Mouse (Mus musculus) spleen, postnatal 36 days (tissue): Measurements from ENCODE around the gene Tsc2.

Experiments
- DNase-seq, 2 experiments: peaks; one replicate each; pipeline ENCODE4 v3.0.0; 2022; ENCODE audit warnings: low spot score in 2 of 2, mixed read lengths in 1 of 2

The Tsc2 gene

GRCm38 (mm10) chr17:24610711-24611110 lies 21.7 kb downstream of the Tsc2 start:
- no peak for DNase-seq

DNA sequence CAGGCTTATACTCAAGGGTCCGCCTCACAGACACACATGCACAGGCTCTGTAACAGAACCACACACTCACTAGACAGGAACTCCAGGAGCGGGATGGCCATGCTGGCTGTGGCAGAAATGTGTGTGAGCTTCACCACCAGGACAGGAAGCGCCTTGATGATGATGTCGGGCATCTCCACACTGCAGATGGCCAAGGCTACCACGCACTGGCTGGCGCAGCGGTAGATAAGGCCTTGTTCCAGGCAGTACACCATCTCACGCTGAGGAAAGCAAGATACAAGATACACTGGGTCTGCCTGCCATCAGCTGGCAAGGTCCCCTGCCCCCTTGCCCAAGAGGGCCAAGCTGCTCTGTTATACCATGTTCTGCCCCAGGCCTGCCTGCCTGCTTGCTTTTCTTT lies 23.6 kb downstream of the Tsc2 start:
- DNase-seq, result peak; percentile 27 to 42

DNA sequence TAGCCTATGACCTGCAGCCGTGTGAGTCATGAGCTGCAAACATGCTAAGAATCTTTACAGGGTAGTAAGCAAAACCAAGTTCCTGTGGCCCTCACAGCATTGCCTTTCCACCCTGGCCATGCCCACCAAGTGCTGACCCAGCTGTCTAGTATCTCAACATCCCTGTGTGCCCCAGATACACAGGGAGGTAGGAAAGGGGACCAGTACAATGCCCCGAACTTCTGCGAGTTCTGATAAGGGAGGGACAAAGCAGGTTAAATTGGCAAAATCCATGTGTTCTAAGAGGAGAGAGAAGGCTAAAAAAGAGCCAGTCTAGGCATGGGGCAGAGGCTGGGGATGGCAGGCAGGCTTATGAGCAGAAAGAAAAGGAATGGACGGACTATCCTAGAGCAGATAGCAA lies 24.1 kb downstream of the Tsc2 start:
- DNase-seq, result no peak

GRCm38 (mm10) chr17:24604557-24604956 lies 27.9 kb downstream of the Tsc2 start:
- DNase-seq, result no peak

DNA sequence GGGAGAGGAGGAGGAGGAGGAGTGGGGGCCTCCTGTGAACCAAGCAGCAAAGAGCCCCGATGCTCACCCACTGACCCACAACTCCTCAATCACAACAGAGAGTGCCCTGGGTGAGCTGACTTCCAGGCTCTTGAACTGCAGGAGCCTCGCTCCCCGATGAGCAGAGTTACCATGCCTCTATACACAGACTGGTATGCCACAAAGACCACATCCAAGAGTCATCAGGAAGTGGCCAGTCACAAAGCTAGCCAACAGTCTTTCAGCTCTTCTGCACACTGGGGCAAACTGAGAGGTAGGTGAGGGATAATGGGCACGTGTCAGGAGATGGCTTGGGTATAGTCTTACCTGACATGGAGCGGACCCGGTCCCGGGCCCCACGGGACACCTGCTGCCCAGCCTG lies 28.5 kb downstream of the Tsc2 start:
- no peak for DNase-seq

GRCm38 (mm10) chr17:24600502-24600901 lies 31.9 kb downstream of the Tsc2 start:
- no peak for DNase-seq

DNA sequence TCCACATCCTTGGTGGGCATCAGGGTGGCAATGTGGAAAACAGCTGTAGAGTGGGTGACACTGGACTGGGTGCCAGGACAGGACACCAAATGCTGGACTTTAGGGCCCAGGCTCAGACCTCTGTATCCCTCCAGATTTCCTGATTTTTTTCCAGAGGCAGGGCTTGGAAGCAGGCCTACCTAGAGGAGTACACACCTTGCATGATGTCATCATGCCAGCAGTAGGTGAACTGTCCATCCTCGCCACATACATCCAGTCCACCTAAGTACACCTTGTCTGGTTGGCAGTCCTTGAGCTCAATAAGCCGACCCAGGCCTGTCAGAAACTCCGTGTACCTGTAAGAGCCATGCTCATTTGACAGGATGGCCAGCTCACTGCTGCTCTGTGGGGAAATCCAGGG lies 34.4 kb downstream of the Tsc2 start:
- DNase-seq, result no peak

DNA sequence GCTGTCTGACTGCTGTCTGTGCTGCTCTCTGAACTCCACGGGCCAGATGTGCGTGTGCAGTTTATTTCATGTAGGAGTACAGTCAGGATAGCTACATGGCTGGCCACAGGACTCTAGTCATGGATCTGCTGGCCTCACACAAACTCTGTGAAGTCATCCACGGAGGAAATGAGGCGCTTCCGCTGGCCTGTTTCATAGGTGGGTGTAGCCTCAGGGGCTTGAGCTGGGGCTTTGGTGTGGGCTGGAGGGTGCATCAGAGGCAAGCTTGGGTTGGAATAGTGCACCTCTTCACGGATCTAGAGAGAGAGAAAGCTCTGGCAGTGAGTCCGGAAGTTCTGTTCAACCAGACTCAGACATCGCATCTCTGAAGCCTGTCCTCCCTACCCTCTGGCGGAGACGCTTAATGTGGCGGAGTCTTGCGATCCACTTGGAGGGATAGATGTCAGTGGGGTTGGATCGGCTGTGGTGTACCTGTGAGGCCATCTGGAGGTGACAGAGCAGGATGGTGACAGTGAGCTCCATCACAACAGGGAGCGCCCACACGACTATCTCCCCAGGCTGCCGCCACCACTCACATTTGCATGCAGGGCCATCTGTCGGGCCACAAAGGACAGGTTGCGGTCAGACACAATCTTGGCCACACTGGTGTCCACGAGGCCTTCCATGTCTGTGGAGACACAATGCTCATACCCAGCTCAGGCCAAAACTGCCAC lies 35.8 kb downstream of the Tsc2 start:
- DNase-seq, result no peak

GRCm38 (mm10) chr17:24596073-24596466 lies 36.4 kb downstream of the Tsc2 start:
- no peak for DNase-seq

DNA sequence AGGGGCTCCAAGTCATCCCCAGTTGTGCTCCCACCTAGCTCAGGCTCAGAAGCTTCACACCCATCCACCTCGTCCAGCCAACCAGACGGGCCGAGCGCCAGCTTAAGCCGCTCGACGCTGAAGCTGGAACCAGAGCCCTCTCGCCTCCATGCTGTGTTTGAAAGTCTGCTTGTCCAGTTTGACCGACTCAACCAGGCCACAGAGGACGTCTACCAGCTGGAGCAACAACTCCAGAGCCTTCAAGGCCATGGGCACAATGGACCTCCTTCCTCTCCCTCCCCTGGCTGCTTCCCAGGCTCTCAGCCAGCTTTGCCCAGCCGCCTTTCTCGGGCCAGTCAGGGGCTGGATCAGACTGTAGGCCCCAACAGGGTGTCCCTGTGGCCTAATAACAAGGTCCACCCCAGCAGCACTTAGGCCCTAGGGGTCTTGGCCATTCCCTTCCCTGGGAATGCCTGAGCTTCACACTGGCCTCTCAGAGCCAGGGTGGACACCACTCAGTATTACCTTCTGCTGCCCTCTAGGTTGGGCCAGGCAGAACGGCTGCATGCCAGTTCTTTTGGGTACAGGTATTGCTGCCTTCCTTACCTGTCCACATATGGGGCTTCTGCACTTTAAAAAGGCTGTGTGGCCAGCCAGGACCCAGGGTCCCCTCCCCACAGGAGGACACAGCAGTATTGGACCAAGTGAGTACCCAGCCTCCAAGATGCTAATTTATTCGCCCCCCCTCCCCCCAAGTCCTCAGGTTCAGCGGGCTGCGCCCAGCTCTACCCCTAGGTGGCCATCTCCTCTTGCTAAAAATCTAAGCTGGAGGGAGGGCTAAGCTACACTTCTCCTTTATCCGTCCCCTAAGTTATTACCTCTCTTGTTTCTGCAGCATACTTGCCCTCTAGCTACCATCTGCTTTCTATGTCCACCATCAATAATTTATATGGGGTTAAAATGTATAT lies 37.0 kb downstream of the Tsc2 start:
- no peak for DNase-seq

- DNase-seq, result no peak
These were observed 38.2 kb downstream of the Tsc2 start for GRCm38 (mm10) chr17:24593992-24594890.

- DNase-seq, result no peak
These were observed 39.2 kb downstream of the Tsc2 start for GRCm38 (mm10) chr17:24593248-24593647.

DNA sequence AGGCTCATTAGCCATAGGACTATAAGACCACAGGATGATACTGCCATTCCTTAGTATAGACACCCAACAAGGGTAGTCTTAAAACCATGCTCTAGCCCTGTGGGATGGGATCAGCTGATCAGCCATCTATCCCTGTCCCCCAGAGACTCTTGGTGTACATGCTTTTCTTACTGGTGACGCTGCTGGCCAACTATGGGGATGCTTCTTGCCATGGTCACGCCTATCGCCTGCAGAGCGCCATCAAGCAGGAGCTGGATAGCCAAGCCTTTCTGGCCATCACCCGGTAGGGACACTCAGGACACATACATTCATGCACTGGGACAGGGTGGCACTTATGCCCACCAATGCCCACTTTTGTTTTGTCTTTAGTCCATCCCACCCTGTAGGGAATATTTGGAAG lies 40.7 kb downstream of the Tsc2 start:
- DNase-seq, result no peak

- DNase-seq, result no peak
These were observed 41.5 kb downstream of the Tsc2 start for GRCm38 (mm10) chr17:24590943-24591342.

DNA sequence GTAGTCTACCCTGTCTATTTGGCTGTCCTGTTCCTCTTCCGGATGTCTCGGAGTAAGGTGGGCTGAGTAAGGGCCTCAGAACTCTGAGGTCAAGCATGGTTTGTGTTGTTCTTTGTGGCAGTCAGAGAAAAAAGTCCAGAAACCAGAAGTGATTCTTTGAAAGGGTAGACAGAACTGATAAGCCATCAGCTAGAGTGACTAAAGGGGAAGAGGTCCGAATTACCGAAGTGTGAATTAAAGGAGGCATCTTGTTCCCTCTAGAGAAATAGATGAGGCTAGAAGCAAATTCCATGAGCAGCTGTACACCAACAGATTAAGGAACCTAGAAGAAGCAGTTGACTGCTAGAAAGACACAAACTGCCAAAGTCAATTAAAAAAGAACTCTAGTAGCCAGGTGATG lies 45.9 kb downstream of the Tsc2 start:
- DNase-seq, result no peak

GRCm38 (mm10) chr17:24584520-24584919 lies 47.9 kb downstream of the Tsc2 start:
- no peak for DNase-seq

GRCm38 (mm10) chr17:24583599-24584460 lies 48.6 kb downstream of the Tsc2 start:
- DNase-seq, result no peak

- DNase-seq, result no peak
These were observed 52.1 kb downstream of the Tsc2 start for GRCm38 (mm10) chr17:24580287-24580686.

GRCm38 (mm10) chr17:24579532-24579931 lies 52.9 kb downstream of the Tsc2 start:
- DNase-seq, result no peak

DNA sequence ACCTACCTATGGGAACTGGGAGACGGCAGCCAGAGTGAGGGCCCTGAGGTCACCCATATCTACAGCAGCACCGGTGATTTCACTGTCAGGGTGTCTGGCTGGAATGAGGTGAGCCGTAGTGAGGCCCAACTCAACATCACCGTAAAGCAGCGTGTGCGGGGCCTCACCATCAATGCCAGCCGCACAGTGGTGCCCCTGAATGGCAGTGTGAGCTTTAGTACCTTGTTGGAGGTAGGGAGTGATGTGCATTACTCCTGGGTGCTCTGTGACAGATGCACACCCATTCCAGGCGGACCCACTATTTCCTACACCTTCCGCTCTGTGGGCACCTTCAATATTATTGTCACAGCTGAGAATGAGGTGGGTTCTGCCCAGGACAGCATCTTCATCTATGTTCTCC lies 58.6 kb downstream of the Tsc2 start:
- no peak for DNase-seq

- no peak for DNase-seq
These were observed 59.7 kb downstream of the Tsc2 start for GRCm38 (mm10) chr17:24572651-24573245.
